Mouse (Mus musculus) C2C12 (cell line): ENCODE measurements around the gene Fars2.

Experiments used
- CTCF ChIP-seq: IDR thresholded peaks from one replicate; pipeline ENCODE4 v1.5.1; 2011; ENCODE audit not compliant: control insufficient read depth, insufficient read depth, insufficient read length
- MYOG ChIP-seq: IDR thresholded peaks from one replicate; pipeline ENCODE4 v1.6.1; 2011; ENCODE audit not compliant: control insufficient read depth, insufficient read length; ENCODE audit errors: extremely low read depth

GRCm38 (mm10) chr13:36484391-36484790 is 367.2 kb downstream of the Fars2 start:
- TF ChIP-seq MYOG (no peak), CTCF (no peak)
